Mouse (Mus musculus): ENCODE results near the gene Senp1. TPM values are rescaled to one million over a fixed set of nuclear protein-coding genes. Genes with fewer than 3 reads are reported as not detected.

Gene Senp1
- polyA plus RNA-seq, 1 experiment: 1.0 TPM

- Histone ChIP-seq H3K4me1 (ENCODE audit: control insufficient read depth) (no peaks in the 10 kb centered on the region), H3K27me3 (ENCODE audit: control insufficient read depth) (no peaks in the 10 kb centered on the region), H3K36me3 (ENCODE audit: control insufficient read depth) (peaks cover 98% of the 10 kb centered on the region), H3K9me3 (ENCODE audit: control insufficient read depth, low read length) (no peaks in the 10 kb centered on the region), H3K4me3 (replicated peaks) (no peak overlapping the region)
- TF ChIP-seq TAL1 (IDR thresholded peaks at IDR 0.05; ENCODE audit: low read length): no peak
- no peak for TF ChIP-seq GATA1 (IDR thresholded peaks at IDR 0.05; ENCODE audit: low read length)
Observed at GRCm38 (mm10) chr15:98069566-98070245, 23.8 kb downstream of the Senp1 start.

- Histone ChIP-seq H3K4me3 (replicated peaks) (no peak overlapping the region), H3K27me3 (ENCODE audit: control insufficient read depth) (no peaks in the 10 kb centered on the region), H3K36me3 (ENCODE audit: control insufficient read depth) (peaks cover 97% of the 10 kb centered on the region), H3K9me3 (ENCODE audit: control insufficient read depth, low read length) (no peaks in the 10 kb centered on the region), H3K4me1 (ENCODE audit: control insufficient read depth) (no peaks in the 10 kb centered on the region)
- TF ChIP-seq GATA1 (IDR thresholded peaks at IDR 0.05; ENCODE audit: low read length) (no peak), TAL1 (IDR thresholded peaks at IDR 0.05; ENCODE audit: low read length) (no peak)
Observed at GRCm38 (mm10) chr15:98068506-98068905, 25.0 kb downstream of the Senp1 start.

GRCm38 (mm10) chr15:98067492-98067891 is 26.1 kb downstream of the Senp1 start:
- Histone ChIP-seq H3K4me1 (ENCODE audit: control insufficient read depth) (no peaks in the 10 kb centered on the region), H3K27me3 (ENCODE audit: control insufficient read depth) (no peaks in the 10 kb centered on the region), H3K4me3 (replicated peaks) (no peak overlapping the region), H3K9me3 (ENCODE audit: control insufficient read depth, low read length) (no peaks in the 10 kb centered on the region), H3K36me3 (ENCODE audit: control insufficient read depth) (peaks cover 97% of the 10 kb centered on the region)
- no peak for TF ChIP-seq TAL1 (IDR thresholded peaks at IDR 0.05; ENCODE audit: low read length)
- no peak for TF ChIP-seq GATA1 (IDR thresholded peaks at IDR 0.05; ENCODE audit: low read length)

- H3K36me3 ChIP-seq (ENCODE audit: control insufficient read depth): peaks cover 97% of the 10 kb centered on the region
- no peak overlapping the region for H3K4me3 ChIP-seq (replicated peaks)
- H3K9me3 ChIP-seq (ENCODE audit: control insufficient read depth, low read length): no peaks in the 10 kb centered on the region
- no peaks in the 10 kb centered on the region for H3K4me1 ChIP-seq (ENCODE audit: control insufficient read depth)
- H3K27me3 ChIP-seq (ENCODE audit: control insufficient read depth): no peaks in the 10 kb centered on the region
- TF ChIP-seq TAL1 (IDR thresholded peaks at IDR 0.05; ENCODE audit: low read length) (no peak), GATA1 (IDR thresholded peaks at IDR 0.05; ENCODE audit: low read length) (no peak)
Observed at GRCm38 (mm10) chr15:98066602-98067001, 26.9 kb downstream of the Senp1 start.

- TF ChIP-seq TAL1 (IDR thresholded peaks at IDR 0.05; ENCODE audit: low read length) (no peak), GATA1 (IDR thresholded peaks at IDR 0.05; ENCODE audit: low read length) (no peak)
- Histone ChIP-seq H3K4me3 (replicated peaks) (no peak overlapping the region), H3K9me3 (ENCODE audit: control insufficient read depth, low read length) (no peaks in the 10 kb centered on the region), H3K36me3 (ENCODE audit: control insufficient read depth) (peaks cover 97% of the 10 kb centered on the region), H3K4me1 (ENCODE audit: control insufficient read depth) (no peaks in the 10 kb centered on the region), H3K27me3 (ENCODE audit: control insufficient read depth) (no peaks in the 10 kb centered on the region)
Observed at GRCm38 (mm10) chr15:98065881-98066280, 27.7 kb downstream of the Senp1 start.

- H3K4me3 ChIP-seq (replicated peaks): no peak overlapping the region
- no peak for TF ChIP-seq GATA1 (IDR thresholded peaks at IDR 0.05; ENCODE audit: low read length)
- no peak for TF ChIP-seq TAL1 (IDR thresholded peaks at IDR 0.05; ENCODE audit: low read length)
- no peaks in the 10 kb centered on the region for H3K27me3 ChIP-seq (ENCODE audit: control insufficient read depth)
- H3K36me3 ChIP-seq (ENCODE audit: control insufficient read depth): peaks cover 88% of the 10 kb centered on the region
- H3K4me1 ChIP-seq (ENCODE audit: control insufficient read depth): no peaks in the 10 kb centered on the region
- H3K9me3 ChIP-seq (ENCODE audit: control insufficient read depth, low read length): no peaks in the 10 kb centered on the region
Observed at GRCm38 (mm10) chr15:98055246-98055645, 38.3 kb downstream of the Senp1 start.

- peaks cover 94% of the 10 kb centered on the region for H3K36me3 ChIP-seq (ENCODE audit: control insufficient read depth)
Observed at GRCm38 (mm10) chr15:98051685-98052084, 41.9 kb downstream of the Senp1 start.

GRCm38 (mm10) chr15:98048918-98049700 is 44.4 kb downstream of the Senp1 start:
- Histone ChIP-seq H3K36me3 (ENCODE audit: control insufficient read depth) (peaks cover 95% of the 10 kb centered on the region), H3K27me3 (ENCODE audit: control insufficient read depth) (no peaks in the 10 kb centered on the region), H3K4me3 (replicated peaks) (no peak overlapping the region), H3K4me1 (ENCODE audit: control insufficient read depth) (no peaks in the 10 kb centered on the region), H3K9me3 (ENCODE audit: control insufficient read depth, low read length) (no peaks in the 10 kb centered on the region)
- TF ChIP-seq TAL1 (IDR thresholded peaks at IDR 0.05; ENCODE audit: low read length) (no peak), GATA1 (IDR thresholded peaks at IDR 0.05; ENCODE audit: low read length) (no peak)

More at GRCm38 (mm10) chr15:98051685-98052084, 41.9 kb downstream of the Senp1 start:
- H3K27me3 ChIP-seq (ENCODE audit: control insufficient read depth): no peaks in the 10 kb centered on the region
- no peaks in the 10 kb centered on the region for H3K4me1 ChIP-seq (ENCODE audit: control insufficient read depth)
- no peak overlapping the region for H3K4me3 ChIP-seq (replicated peaks)
- H3K9me3 ChIP-seq (ENCODE audit: control insufficient read depth, low read length): no peaks in the 10 kb centered on the region
- no peak for TF ChIP-seq GATA1 (IDR thresholded peaks at IDR 0.05; ENCODE audit: low read length)

- H3K27me3 ChIP-seq (ENCODE audit: control insufficient read depth): no peaks in the 10 kb centered on the region
- H3K9me3 ChIP-seq (ENCODE audit: control insufficient read depth, low read length): no peaks in the 10 kb centered on the region
- H3K4me1 ChIP-seq (ENCODE audit: control insufficient read depth): no peaks in the 10 kb centered on the region
- H3K4me3 ChIP-seq (replicated peaks): no peak overlapping the region
- H3K36me3 ChIP-seq (ENCODE audit: control insufficient read depth): peaks cover 98% of the 10 kb centered on the region
- no peak for TF ChIP-seq TAL1 (IDR thresholded peaks at IDR 0.05; ENCODE audit: low read length)
- no peak for TF ChIP-seq GATA1 (IDR thresholded peaks at IDR 0.05; ENCODE audit: low read length)
Observed at GRCm38 (mm10) chr15:98044387-98044786, 49.2 kb downstream of the Senp1 start.

Measured in erythroblast, embryonic 14.5 days (primary cell).